Mouse (Mus musculus): ENCODE measurements around the gene Scn8a.

The Scn8a gene

GRCm38 (mm10) chr15:100879073-100879472, 9.4 kb downstream of the Scn8a start:
- peak in 1 of 2 experiments; percentile 56 for DNase-seq (ENCODE audit: low spot score in 2 of 2)

- no peak for DNase-seq (ENCODE audit: low spot score in 2 of 2)
Measured at GRCm38 (mm10) chr15:100881385-100881784, 11.7 kb downstream of the Scn8a start.

GRCm38 (mm10) chr15:100884481-100884880, 14.8 kb downstream of the Scn8a start:
- no peak for DNase-seq (ENCODE audit: low spot score in 2 of 2)

- no peak for DNase-seq (ENCODE audit: low spot score in 2 of 2)
Measured at GRCm38 (mm10) chr15:100891962-100892361, 22.3 kb downstream of the Scn8a start.

GRCm38 (mm10) chr15:100896502-100896901, 26.8 kb downstream of the Scn8a start:
- DNase-seq (ENCODE audit: low spot score in 2 of 2) = no peak

GRCm38 (mm10) chr15:100903811-100904210, 34.2 kb downstream of the Scn8a start:
- DNase-seq (ENCODE audit: low spot score in 2 of 2) = no peak

GRCm38 (mm10) chr15:100905006-100905405, 35.3 kb downstream of the Scn8a start:
- DNase-seq (ENCODE audit: low spot score in 2 of 2) = no peak

- no peak for DNase-seq (ENCODE audit: low spot score in 2 of 2)
Measured at GRCm38 (mm10) chr15:100905751-100906150, 36.1 kb downstream of the Scn8a start.

- no peak for DNase-seq (ENCODE audit: low spot score in 2 of 2)
Measured at GRCm38 (mm10) chr15:100908817-100909216, 39.2 kb downstream of the Scn8a start.

GRCm38 (mm10) chr15:100909734-100910163, 40.1 kb downstream of the Scn8a start:
- no peak for DNase-seq (ENCODE audit: low spot score in 2 of 2)

- DNase-seq (ENCODE audit: low spot score in 2 of 2) = peak; percentile 75 to 81
Measured at GRCm38 (mm10) chr15:100910381-100910841, 40.8 kb downstream of the Scn8a start.

GRCm38 (mm10) chr15:100912676-100913266, 43.1 kb downstream of the Scn8a start:
- no peak for DNase-seq (ENCODE audit: low spot score in 2 of 2)

GRCm38 (mm10) chr15:100914734-100915242, 45.1 kb downstream of the Scn8a start:
- DNase-seq (ENCODE audit: low spot score in 2 of 2) = no peak

- DNase-seq (ENCODE audit: low spot score in 2 of 2) = no peak
Measured at GRCm38 (mm10) chr15:100918046-100918445, 48.4 kb downstream of the Scn8a start.

GRCm38 (mm10) chr15:100922210-100922609, 52.6 kb downstream of the Scn8a start:
- no peak for DNase-seq (ENCODE audit: low spot score in 2 of 2)

GRCm38 (mm10) chr15:100923476-100923875, 53.8 kb downstream of the Scn8a start:
- peak; percentile 92 to 94 for DNase-seq (ENCODE audit: low spot score in 2 of 2)

GRCm38 (mm10) chr15:100924941-100925340, 55.3 kb downstream of the Scn8a start:
- DNase-seq (ENCODE audit: low spot score in 2 of 2) = no peak

GRCm38 (mm10) chr15:100930477-100930876, 60.8 kb downstream of the Scn8a start:
- DNase-seq (ENCODE audit: low spot score in 2 of 2) = no peak

- DNase-seq (ENCODE audit: low spot score in 2 of 2) = no peak
Measured at GRCm38 (mm10) chr15:100936176-100936575, 66.5 kb downstream of the Scn8a start.

GRCm38 (mm10) chr15:100948383-100948782, 78.7 kb downstream of the Scn8a start:
- DNase-seq (ENCODE audit: low spot score in 2 of 2) = no peak

- no peak for DNase-seq (ENCODE audit: low spot score in 2 of 2)
Measured at GRCm38 (mm10) chr15:100949169-100949568, 79.5 kb downstream of the Scn8a start.

GRCm38 (mm10) chr15:100951491-100951890, 81.8 kb downstream of the Scn8a start:
- DNase-seq (ENCODE audit: low spot score in 2 of 2) = peak in 1 of 2 experiments; percentile 34

GRCm38 (mm10) chr15:100952292-100952691, 82.6 kb downstream of the Scn8a start:
- no peak for DNase-seq (ENCODE audit: low spot score in 2 of 2)

GRCm38 (mm10) chr15:100952854-100953253, 83.2 kb downstream of the Scn8a start:
- DNase-seq (ENCODE audit: low spot score in 2 of 2) = no peak
